Mouse (Mus musculus) c-Kit-positive CD71-negative TER-119-negative erythroid progenitor cells, embryonic 14.5 days (primary cell): ENCODE results near the gene Tada2a.

Experiments used
- DNase-seq: peaks from one replicate; pipeline ENCODE4 v3.0.0-alpha.2; 2013; ENCODE audit warnings: low read depth

Gene Tada2a

GRCm38 (mm10) chr11:84063631-84064209 lies 65.7 kb downstream of the Tada2a start:
- DNase-seq, result no peak

- DNase-seq, result no peak
Measured at GRCm38 (mm10) chr11:84062805-84063204, 66.6 kb downstream of the Tada2a start.

GRCm38 (mm10) chr11:84061881-84062280 lies 67.5 kb downstream of the Tada2a start:
- no peak for DNase-seq

- DNase-seq, result no peak
Measured at GRCm38 (mm10) chr11:84060635-84061034, 68.8 kb downstream of the Tada2a start.

GRCm38 (mm10) chr11:84059784-84060183 lies 69.6 kb downstream of the Tada2a start:
- DNase-seq, result no peak

- no peak for DNase-seq
Measured at GRCm38 (mm10) chr11:84057418-84057817, 72.0 kb downstream of the Tada2a start.

GRCm38 (mm10) chr11:84053524-84054163 lies 75.8 kb downstream of the Tada2a start:
- DNase-seq, result no peak

GRCm38 (mm10) chr11:84053055-84053454 lies 76.3 kb downstream of the Tada2a start:
- DNase-seq, result no peak

- DNase-seq, result no peak
Measured at GRCm38 (mm10) chr11:84048411-84048810, 81.0 kb downstream of the Tada2a start.

- no peak for DNase-seq
Measured at GRCm38 (mm10) chr11:84047270-84047669, 82.1 kb downstream of the Tada2a start.

GRCm38 (mm10) chr11:84044988-84045387 lies 84.4 kb downstream of the Tada2a start:
- no peak for DNase-seq

- no peak for DNase-seq
Measured at GRCm38 (mm10) chr11:84042808-84043762, 86.3 kb downstream of the Tada2a start.

- DNase-seq, result no peak
Measured at GRCm38 (mm10) chr11:84040621-84041020, 88.8 kb downstream of the Tada2a start.

GRCm38 (mm10) chr11:84033671-84034070 lies 95.7 kb downstream of the Tada2a start:
- DNase-seq, result no peak

GRCm38 (mm10) chr11:84032559-84032958 lies 96.8 kb downstream of the Tada2a start:
- no peak for DNase-seq

- DNase-seq, result peak; percentile 30
Measured at GRCm38 (mm10) chr11:84031971-84032370, 97.4 kb downstream of the Tada2a start.
